Mouse (Mus musculus): Measurements from ENCODE around the gene Eipr1. TPM values are rescaled to one million over a fixed set of nuclear protein-coding genes. Genes with fewer than 3 reads are reported as not detected.

The Eipr1 gene
- total RNA-seq, 2 experiments from 2014 or later: 52.0 to 54.2 TPM

- DNase-seq (ENCODE audit: low spot score in 2 of 2): no peak
Measured at GRCm38 (mm10) chr12:28775120-28775519, 23.5 kb downstream of the Eipr1 start.

GRCm38 (mm10) chr12:28775627-28776026 lies 24.0 kb downstream of the Eipr1 start:
- no peak for DNase-seq (ENCODE audit: low spot score in 2 of 2)

DNA sequence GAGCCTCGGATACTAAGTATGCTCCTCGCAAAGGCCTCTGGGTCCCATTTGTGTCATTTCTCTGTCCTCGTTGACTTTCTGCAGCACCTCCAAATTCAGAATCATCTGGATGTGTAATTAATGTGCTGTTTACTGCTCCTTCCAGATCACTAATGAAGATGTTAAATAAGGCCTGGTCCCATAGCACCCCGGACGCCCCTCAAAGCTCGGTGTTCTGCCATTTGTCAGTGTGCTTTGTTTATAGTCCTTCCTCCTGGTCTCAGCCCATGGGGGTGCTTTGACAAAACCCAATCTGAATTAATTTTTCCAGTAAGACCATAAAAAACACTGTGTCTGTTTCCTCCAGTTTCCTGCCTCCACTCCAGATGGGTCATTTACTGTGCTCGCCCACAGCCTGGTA lies 28.6 kb downstream of the Eipr1 start:
- no peak for DNase-seq (ENCODE audit: low spot score in 2 of 2)

DNA sequence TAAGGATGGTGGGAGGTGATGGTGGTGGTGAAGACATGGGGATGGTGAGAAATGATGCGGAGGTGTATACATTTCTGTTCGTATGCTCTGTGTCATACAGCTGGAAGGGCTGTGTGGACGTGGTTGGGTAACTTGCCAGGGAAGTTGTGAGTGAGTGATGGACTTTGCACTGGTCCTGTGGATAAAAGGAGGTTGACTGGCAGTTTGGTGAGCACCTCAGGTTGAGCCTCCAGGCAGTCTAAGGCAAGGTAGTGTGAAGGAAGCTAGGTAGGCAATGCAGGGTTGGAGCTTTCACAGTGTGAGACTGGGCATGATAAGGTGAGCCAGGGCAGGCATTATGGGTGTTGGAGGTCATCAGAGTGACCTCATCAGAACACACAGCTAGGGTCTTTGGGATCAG lies 31.0 kb downstream of the Eipr1 start:
- no peak for DNase-seq (ENCODE audit: low spot score in 2 of 2)

GRCm38 (mm10) chr12:28784355-28784754 lies 32.8 kb downstream of the Eipr1 start:
- DNase-seq (ENCODE audit: low spot score in 2 of 2): no peak

DNA sequence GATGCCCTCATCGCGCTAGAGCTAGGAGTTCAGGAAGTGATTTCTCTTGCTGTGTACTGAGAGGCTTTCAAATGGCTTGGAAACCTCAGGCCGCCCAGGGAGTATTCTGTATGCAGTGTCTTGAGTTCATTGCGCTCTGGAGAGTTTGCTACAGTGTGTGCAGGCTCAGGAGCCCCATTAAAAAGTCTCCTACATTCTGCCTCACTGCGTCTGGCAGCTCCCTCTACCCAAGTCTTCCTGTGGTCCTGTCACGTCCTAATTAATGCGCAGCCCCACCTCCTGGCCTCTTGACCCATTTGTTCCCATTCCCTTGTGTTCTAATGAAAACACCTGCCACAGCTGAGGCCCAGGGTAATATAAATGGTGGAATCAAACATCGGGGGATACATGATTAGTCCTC lies 33.3 kb downstream of the Eipr1 start:
- DNase-seq (ENCODE audit: low spot score in 2 of 2): no peak

DNA sequence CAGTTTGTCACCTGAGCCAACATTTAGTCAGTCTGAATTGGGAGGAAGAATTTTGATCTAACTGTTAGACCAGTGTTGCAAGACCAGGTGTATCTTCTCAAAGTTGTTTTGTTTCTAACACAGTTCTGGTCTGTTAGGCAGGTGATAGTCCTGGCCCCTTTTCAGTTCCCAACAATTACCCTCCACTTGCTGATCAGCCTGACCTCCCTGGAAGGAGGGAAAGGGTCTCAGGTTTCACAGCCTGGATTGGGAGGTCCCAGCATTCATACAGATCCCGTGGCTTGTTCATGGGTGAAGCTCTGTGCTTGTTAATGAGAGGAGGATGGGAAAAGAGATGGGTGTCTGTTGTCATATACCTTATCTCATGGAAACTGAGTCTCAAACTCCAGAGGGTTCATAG lies 33.7 kb downstream of the Eipr1 start:
- no peak for DNase-seq (ENCODE audit: low spot score in 2 of 2)

DNA sequence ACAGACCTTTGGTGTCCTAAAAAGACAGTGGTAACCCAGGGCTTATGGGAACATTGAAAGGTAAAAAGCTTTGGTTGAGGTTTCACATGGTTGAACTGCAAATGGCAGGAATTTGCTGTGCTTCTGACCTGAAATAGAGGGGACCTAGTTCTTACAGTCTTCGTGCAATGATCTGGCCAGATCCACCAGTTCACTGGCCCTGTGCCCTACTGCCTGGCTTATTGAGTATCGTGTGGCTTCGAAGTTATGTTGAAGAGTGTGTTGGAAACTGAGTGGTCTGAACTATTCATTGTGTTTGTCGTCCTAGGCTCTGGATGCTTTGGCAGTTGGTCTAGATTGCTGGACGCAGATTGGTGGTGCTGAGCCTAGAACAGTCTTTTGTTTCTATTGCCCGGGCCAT lies 34.7 kb downstream of the Eipr1 start:
- DNase-seq (ENCODE audit: low spot score in 2 of 2): no peak

- DNase-seq (ENCODE audit: low spot score in 2 of 2): no peak
Measured at GRCm38 (mm10) chr12:28792613-28793012, 41.0 kb downstream of the Eipr1 start.

DNA sequence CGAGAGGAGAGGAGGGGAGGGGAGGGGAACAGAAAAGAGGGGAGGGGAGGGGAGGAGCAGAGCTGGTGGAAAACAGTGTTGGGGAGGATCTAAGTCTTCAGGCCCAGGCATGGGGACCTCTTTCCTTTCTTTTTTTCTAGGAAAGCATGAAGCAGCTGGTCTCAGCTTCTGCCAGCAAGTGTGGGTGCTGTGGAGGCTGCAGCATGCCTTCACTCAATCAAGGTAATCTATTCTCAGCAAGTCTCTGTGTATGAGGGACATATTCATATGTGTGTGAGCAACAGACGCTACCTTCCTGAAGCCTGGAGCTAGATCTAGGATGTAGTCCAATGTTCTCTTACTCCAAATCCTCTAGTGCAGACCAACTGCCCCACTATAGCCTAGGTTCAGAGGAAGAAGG lies 42.1 kb downstream of the Eipr1 start:
- DNase-seq (ENCODE audit: low spot score in 2 of 2): peak; percentile 59 to 70

DNA sequence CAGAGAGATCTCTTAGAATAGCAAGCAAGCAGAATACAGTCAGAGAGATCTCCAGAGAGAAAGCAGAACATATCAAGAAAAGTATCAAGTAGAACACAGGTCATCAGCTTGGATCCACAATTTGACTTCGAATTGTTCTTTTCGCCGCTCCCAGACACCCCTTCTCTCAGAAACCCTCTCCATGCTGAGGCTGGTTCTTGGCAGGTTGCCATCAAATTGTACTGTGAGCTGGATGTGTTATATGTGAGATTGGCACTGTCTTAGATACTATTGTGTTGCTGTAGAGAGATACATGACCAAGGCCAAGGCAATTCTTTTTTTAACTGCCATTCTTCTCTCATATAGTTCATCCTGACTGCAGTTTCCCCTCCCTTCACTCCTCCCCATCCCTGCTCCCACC lies 43.4 kb downstream of the Eipr1 start:
- peak in 1 of 2 experiments; percentile 28 for DNase-seq (ENCODE audit: low spot score in 2 of 2)

GRCm38 (mm10) chr12:28796881-28797420 lies 45.3 kb downstream of the Eipr1 start:
- no peak for DNase-seq (ENCODE audit: low spot score in 2 of 2)

- no peak for DNase-seq (ENCODE audit: low spot score in 2 of 2)
Measured at GRCm38 (mm10) chr12:28799798-28800411, 48.3 kb downstream of the Eipr1 start.

- DNase-seq (ENCODE audit: low spot score in 2 of 2): no peak
Measured at GRCm38 (mm10) chr12:28800423-28800822, 48.8 kb downstream of the Eipr1 start.

DNA sequence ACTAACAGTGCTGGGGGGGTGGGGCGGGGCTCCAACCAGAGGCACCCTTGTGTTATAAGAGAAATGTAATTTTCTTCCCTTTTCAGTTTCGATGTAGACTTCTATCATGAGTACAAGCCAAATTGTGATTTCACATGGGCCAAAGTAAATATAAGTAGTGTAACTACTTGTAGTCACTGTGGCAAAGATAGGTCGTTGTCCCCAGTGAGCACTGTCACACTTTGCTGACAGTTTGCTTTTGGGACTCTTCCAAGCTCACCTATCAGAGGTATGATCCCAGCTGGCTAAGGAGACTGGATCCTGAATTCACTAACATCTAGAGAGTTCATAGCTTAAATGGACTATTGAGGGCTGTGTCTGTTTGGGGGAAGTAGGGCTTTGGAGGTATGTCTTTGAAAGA lies 49.3 kb downstream of the Eipr1 start:
- no peak for DNase-seq (ENCODE audit: low spot score in 2 of 2)

- no peak for DNase-seq (ENCODE audit: low spot score in 2 of 2)
Measured at GRCm38 (mm10) chr12:28801731-28802130, 50.1 kb downstream of the Eipr1 start.

GRCm38 (mm10) chr12:28803043-28803442 lies 51.4 kb downstream of the Eipr1 start:
- DNase-seq (ENCODE audit: low spot score in 2 of 2): no peak

DNA sequence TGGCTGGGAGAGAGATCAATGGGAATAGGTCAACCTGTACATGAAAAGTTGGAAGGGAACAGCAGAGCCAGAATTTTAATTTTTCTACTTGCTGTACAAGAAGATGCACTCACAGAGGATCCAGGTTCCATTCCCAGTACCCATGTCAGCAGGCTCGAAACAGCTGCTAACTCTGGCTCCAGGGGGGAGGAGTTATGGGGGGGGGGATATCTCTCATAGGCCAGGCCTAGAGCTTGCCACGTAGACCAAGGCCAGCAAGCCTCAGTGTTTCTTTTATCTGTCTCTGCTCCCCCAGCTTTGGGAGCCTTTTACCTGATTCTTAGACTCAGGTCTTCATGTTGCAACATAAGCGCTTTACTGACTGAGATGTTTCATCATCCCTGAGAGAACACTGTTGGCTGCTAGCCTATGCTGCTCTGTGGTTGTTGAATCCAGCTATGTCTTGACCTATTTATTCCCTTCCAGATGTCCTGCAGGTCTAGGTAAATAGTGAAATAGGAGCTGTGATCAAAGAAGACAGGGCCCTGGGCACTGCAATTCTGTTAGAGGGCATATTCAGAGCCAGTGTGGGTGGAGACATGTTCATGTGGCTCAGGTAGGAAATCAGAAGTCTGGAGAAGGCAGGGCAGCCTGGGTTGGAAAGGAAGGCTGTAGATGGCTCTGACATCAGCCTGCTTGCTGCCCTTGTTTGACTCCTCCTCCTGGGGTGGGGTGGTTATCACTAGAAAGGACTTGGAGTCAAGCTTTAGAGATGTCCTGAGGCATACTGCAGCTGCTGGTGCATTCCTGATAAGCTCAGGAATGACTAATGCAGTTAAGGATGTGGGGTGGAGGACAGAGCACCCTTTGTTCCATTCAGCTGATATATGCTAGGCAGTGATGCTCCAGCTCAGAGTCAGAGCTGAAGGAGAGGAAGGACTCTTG lies 53.2 kb downstream of the Eipr1 start:
- no peak for DNase-seq (ENCODE audit: low spot score in 2 of 2)

DNA sequence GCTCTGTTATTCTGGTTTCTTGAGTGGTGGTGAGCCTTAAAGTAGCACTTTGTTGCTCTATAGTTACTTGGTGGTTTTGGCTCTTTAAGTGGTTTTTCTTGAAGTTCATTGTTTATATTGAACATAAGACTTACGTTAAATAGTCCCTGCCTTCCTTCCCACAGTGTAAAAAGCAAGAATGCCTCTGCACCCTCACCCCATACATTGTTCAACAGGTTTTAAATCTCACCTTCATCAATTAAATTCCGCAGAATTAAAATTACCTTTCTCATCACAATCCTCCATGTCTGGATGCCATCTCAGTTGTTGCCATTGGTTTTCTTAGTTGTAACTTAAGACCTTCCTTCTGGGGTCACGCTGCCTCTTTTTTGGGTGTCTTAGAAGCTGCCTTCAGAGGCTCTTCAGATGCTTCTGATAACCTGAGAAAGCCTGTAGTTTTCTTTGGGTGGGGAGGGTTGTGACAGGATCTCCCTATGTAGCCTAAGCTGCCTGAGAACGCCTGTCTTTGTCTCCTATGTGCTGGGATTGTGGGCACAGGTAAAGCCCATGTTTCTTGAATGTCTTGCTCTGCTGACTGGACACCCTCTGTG lies 57.3 kb downstream of the Eipr1 start:
- DNase-seq (ENCODE audit: low spot score in 2 of 2): no peak

- DNase-seq (ENCODE audit: low spot score in 2 of 2): no peak
Measured at GRCm38 (mm10) chr12:28809756-28810337, 58.2 kb downstream of the Eipr1 start.

DNA sequence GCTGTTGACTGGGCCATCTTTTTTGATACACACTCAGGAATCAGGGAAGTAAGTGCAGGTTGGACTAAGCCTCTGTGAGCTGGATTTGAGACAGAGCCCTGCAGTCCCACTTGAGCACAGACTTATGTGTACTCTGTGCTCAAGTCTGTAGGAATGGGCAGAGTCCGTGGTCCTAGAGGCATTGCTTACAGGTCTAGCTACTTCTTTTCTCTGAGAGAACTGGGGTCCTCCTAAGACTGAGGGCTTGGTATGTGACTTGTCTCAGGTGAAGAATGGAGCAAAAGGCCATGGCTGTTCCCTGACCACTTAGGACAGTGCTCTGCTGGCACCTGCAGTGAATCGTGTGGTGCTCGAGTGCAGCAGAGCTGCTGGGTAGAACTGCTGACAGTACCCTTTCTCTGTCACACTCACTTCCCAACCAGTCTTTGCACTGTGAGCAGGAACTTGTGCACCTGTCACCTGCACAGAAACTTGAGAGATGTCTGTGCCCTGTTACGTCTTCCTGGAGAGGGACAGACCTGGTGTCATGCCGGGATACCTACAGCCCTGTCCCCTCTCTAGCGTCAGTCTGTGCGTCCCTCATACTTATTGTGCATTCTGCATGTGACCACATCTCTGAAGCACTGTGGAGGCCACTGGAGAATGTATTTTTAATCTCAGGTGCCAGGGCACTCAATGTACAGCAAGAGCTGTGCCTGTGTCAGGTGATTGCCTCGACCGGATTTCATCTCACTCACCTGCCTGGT lies 65.3 kb downstream of the Eipr1 start:
- DNase-seq (ENCODE audit: low spot score in 2 of 2): no peak

Data from layer of hippocampus, adult 18-20 months (tissue).